Mouse (Mus musculus) cerebellum, postnatal 14 days (tissue): ENCODE measurements around the gene Cluh.

Source experiments
- DNase-seq, 2 experiments: peaks; one replicate each; pipeline ENCODE4 v3.0.0; 2021; ENCODE audit warnings: mixed read lengths in 2 of 2

The Cluh gene

GRCm38 (mm10) chr11:74649095-74649646 lies at the start of gene Cluh:
TSS of gene Cluh (plus strand) at chr11:74649495.
- peak; percentile 98 for DNase-seq

GRCm38 (mm10) chr11:74602286-74602685 lies 47.0 kb upstream of the Cluh start:
- DNase-seq: no peak

- DNase-seq: no peak
These were observed 39.2 kb upstream of the Cluh start for GRCm38 (mm10) chr11:74610068-74610467.

GRCm38 (mm10) chr11:74610545-74611176 lies 38.6 kb upstream of the Cluh start, which contains the start of gene Rap1gap2:
TSS of gene Rap1gap2 (minus strand) at chr11:74610915.
- DNase-seq: peak in 1 of 2 experiments; percentile 14

GRCm38 (mm10) chr11:74611437-74611836 lies 37.9 kb upstream of the Cluh start:
- no peak for DNase-seq

GRCm38 (mm10) chr11:74613428-74613827 lies 35.9 kb upstream of the Cluh start:
- no peak for DNase-seq

GRCm38 (mm10) chr11:74615571-74615970 lies 33.7 kb upstream of the Cluh start:
- no peak for DNase-seq

GRCm38 (mm10) chr11:74619201-74619955 lies 29.9 kb upstream of the Cluh start, which contains the start of gene Ccdc92b:
TSS of gene Ccdc92b (plus strand) at chr11:74619605.
- peak; percentile 73 to 81 for DNase-seq

GRCm38 (mm10) chr11:74619956-74620300 lies 29.4 kb upstream of the Cluh start:
- DNase-seq: no peak

GRCm38 (mm10) chr11:74621974-74622669 lies 27.2 kb upstream of the Cluh start:
- DNase-seq: no peak

- peak; percentile 36 to 58 for DNase-seq
These were observed 25.6 kb upstream of the Cluh start for GRCm38 (mm10) chr11:74623693-74624092.

- DNase-seq: no peak
These were observed 24.0 kb upstream of the Cluh start for GRCm38 (mm10) chr11:74625333-74625732.

- no peak for DNase-seq
These were observed 21.8 kb upstream of the Cluh start for GRCm38 (mm10) chr11:74627481-74627880.

- DNase-seq: no peak
These were observed 17.2 kb upstream of the Cluh start for GRCm38 (mm10) chr11:74631880-74632789.

GRCm38 (mm10) chr11:74634490-74635275 lies 14.6 kb upstream of the Cluh start:
- DNase-seq: peak; percentile 87

- DNase-seq: peak in 1 of 2 experiments; percentile 29
These were observed 11.8 kb upstream of the Cluh start for GRCm38 (mm10) chr11:74637486-74637885.

GRCm38 (mm10) chr11:74637971-74638790 lies 11.1 kb upstream of the Cluh start:
- peak; percentile 84 to 85 for DNase-seq

- no peak for DNase-seq
These were observed 10.4 kb upstream of the Cluh start for GRCm38 (mm10) chr11:74638791-74639411.

GRCm38 (mm10) chr11:74639628-74640027 lies 9.7 kb upstream of the Cluh start:
- no peak for DNase-seq

- no peak for DNase-seq
These were observed 1.3 kb upstream of the Cluh start for GRCm38 (mm10) chr11:74647966-74648365.
